Mouse (Mus musculus) layer of hippocampus, postnatal 14 days (tissue): ENCODE results near the gene Morc2b. TPM values are rescaled to one million over a fixed set of nuclear protein-coding genes. Genes with fewer than 3 reads are reported as not detected.
"Not testable (repeated sequence)": the region's sequence is repeated elsewhere in the genome, so short reads cannot be mapped to it uniquely, and the experiment has no call there.

Source experiments
- DNase-seq, 2 experiments: peaks; one replicate each; pipeline ENCODE4 v3.0.0; 2021 to 2022; ENCODE audit warnings: low spot score in 2 of 2, mixed read lengths in 1 of 2
- long read RNA-seq, 2 experiments: library from polyadenylated mRNA; stranded (forward); transcript quantifications; one replicate each; pipeline ENCODE4 v2.0.0; 2021
- total RNA-seq, 2 experiments: library from RNA; stranded (reverse); gene quantifications; 2 replicates each; pipeline ENCODE4 v1.2.3; 2021

The Morc2b gene
- 1 to 10 TPM; 1.2 to 1.4 TPM for total RNA-seq
- long read RNA-seq, experiment 1, result 0 reads
- long read RNA-seq, experiment 2, partial matches to known transcripts, result 0 of 2 reads
- long read RNA-seq, experiment 2, other reads (novel, unspliced or antisense), result 2 of 2 reads

- DNase-seq, result no peak
Observed at GRCm38 (mm10) chr17:33139261-33139820, at the start of gene Morc2b. Morc2b (minus strand) TSS chr17:33139683.

- not testable (repeated sequence) for DNase-seq
Observed at GRCm38 (mm10) chr17:33168147-33168546, 28.7 kb upstream of the Morc2b start, which contains the start of gene Olfr55. Olfr55 (plus strand) TSS chr17:33168447.

GRCm38 (mm10) chr17:33126257-33126656 is 13.2 kb downstream of the Morc2b start:
- DNase-seq, result no peak

GRCm38 (mm10) chr17:33124546-33124945 is 14.9 kb downstream of the Morc2b start:
- no peak for DNase-seq

- DNase-seq, result no peak
Observed at GRCm38 (mm10) chr17:33097396-33097795, 42.1 kb downstream of the Morc2b start.

- peak; percentile 79 to 85 for DNase-seq
Observed at GRCm38 (mm10) chr17:33092391-33093193, 46.9 kb downstream of the Morc2b start.

GRCm38 (mm10) chr17:33091630-33092029 is 47.9 kb downstream of the Morc2b start:
- no peak for DNase-seq

GRCm38 (mm10) chr17:33089220-33089949 is 50.1 kb downstream of the Morc2b start, which contains the start of gene Zfp563:
Zfp563 (plus strand) TSS chr17:33089310.
- peak; percentile 93 to 97 for DNase-seq

GRCm38 (mm10) chr17:33067958-33068357 is 71.5 kb downstream of the Morc2b start, which contains the start of gene 4921501E09Rik:
4921501E09Rik (minus strand) TSS chr17:33068058.
- DNase-seq, result no peak

Other genes with a start within 250 kb of the Morc2b start
- 10 to 100 TPM in 1 of 2 experiments, 1 to 10 TPM in 1; 8.9 to 11.1 TPM for gene Zfp870, start 248.0 kb downstream of the Morc2b start, total RNA-seq
- gene Cyp4f14, start 222.3 kb downstream of the Morc2b start, total RNA-seq, result 1 to 10 TPM; 2.6 to 3.8 TPM
- gene Cyp4f13, start 192.3 kb downstream of the Morc2b start, total RNA-seq, result 10 to 100 TPM; 22.6 to 25.2 TPM
- 1 to 10 TPM; 4.0 to 4.8 TPM for gene Zfp472, start 173.9 kb downstream of the Morc2b start, total RNA-seq
- gene Zfp952, start 146.6 kb downstream of the Morc2b start, total RNA-seq, result 10 to 100 TPM; 18.6 to 19.2 TPM
- 10 to 100 TPM; 18.6 to 20.3 TPM for gene Zfp763, start 106.3 kb downstream of the Morc2b start, total RNA-seq
- not detected for gene 4921501E09Rik, start 71.6 kb downstream of the Morc2b start, total RNA-seq
- 10 to 100 TPM; 15.6 to 20.5 TPM for gene Zfp563, start 50.4 kb downstream of the Morc2b start, total RNA-seq
- gene Olfr55, start 28.8 kb upstream of the Morc2b start, total RNA-seq, result not detected
- gene Olfr239, start 51.6 kb upstream of the Morc2b start, total RNA-seq, result not detected
- under 1 TPM; 0.53 to 0.79 TPM for gene Olfr1564, start 82.0 kb upstream of the Morc2b start, total RNA-seq
- gene Zfp955a, start 115.5 kb upstream of the Morc2b start, total RNA-seq, result 10 to 100 TPM; 10.7 to 11.9 TPM
- under 1 TPM in 1 of 2 experiments, not detected in 1; 0.05 TPM for gene Olfr63, start 125.0 kb upstream of the Morc2b start, total RNA-seq
- 10 to 100 TPM; 26.8 to 31.8 TPM for gene Zfp955b, start 149.9 kb upstream of the Morc2b start, total RNA-seq
- gene Zfp81, start 219.2 kb upstream of the Morc2b start, total RNA-seq, result 10 to 100 TPM; 20.9 to 21.2 TPM